Mouse (Mus musculus): Measurements from ENCODE around the gene Obsl1. TPM values are rescaled to one million over a fixed set of nuclear protein-coding genes. Genes with fewer than 3 reads are reported as not detected.

Gene Obsl1
- polyA plus RNA-seq, 1 experiment, result 57.6 TPM

DNA sequence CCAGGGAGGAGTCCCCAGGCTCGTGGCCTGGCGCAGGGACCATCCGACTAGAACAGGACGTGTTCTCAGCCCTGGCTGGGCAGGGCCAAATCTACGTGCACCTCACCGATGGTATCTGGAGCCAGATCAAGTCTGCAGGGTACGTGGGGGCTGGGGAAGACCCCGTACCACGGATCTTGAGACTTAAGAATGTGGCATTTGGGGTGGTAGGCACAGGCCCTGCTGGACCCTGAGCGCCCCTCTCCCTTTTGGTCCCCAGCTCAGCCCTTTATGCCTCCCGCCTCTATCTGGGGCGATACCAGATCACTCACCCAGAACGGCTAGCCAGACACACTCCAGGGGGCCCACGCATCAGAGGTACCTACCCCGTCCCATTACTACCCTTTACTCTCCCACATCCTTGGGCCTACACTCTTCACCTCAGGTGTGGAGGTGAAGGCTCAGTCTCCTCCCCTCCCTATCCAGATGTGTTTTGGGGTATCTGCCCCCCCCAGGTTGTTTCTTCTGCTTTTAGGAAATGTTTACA is 64.7 kb downstream of the Obsl1 start:
- no peak for TF ChIP-seq CTCF (IDR thresholded peaks at IDR 0.05; ENCODE audit: borderline replicate concordance, extremely low read depth, insufficient read depth, insufficient read length)
- no peak for TF ChIP-seq POLR2A (IDR thresholded peaks at IDR 0.05; ENCODE audit: borderline replicate concordance, extremely low read depth, insufficient read depth, insufficient read length, poor library complexity, severe bottlenecking)
- DNase-seq (ENCODE audit: low read depth), result no peak

GRCm38 (mm10) chr1:75440661-75441060 is 65.6 kb downstream of the Obsl1 start:
- TF ChIP-seq CTCF (IDR thresholded peaks at IDR 0.05; ENCODE audit: borderline replicate concordance, extremely low read depth, insufficient read depth, insufficient read length) (no peak), POLR2A (IDR thresholded peaks at IDR 0.05; ENCODE audit: borderline replicate concordance, extremely low read depth, insufficient read depth, insufficient read length, poor library complexity, severe bottlenecking) (no peak)
- no peak for DNase-seq (ENCODE audit: low read depth)

DNA sequence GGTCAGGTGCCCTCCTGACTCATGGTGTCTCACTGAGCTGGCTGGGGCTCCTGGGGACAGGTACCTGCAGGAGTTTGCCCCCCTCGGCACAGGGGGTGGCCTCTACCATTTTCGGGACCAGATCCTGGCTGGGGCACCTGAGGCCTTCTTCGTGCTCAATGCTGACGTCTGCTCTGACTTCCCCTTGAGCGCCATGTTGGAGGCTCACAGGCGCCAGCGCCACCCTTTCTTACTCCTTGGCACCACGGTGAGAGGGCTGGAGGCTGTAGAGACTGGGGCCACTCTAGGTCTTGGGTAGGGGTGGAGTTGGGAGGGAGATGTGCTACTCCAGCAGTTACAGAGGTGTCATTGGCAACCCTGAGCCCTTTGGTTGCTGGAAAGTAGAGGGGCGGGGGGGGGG is 67.5 kb downstream of the Obsl1 start:
- DNase-seq (ENCODE audit: low read depth), result no peak
- no peak for TF ChIP-seq CTCF (IDR thresholded peaks at IDR 0.05; ENCODE audit: borderline replicate concordance, extremely low read depth, insufficient read depth, insufficient read length)
- no peak for TF ChIP-seq POLR2A (IDR thresholded peaks at IDR 0.05; ENCODE audit: borderline replicate concordance, extremely low read depth, insufficient read depth, insufficient read length, poor library complexity, severe bottlenecking)

- peak; percentile 95 for DNase-seq (ENCODE audit: low read depth)
- TF ChIP-seq POLR2A (IDR thresholded peaks at IDR 0.05; ENCODE audit: borderline replicate concordance, extremely low read depth, insufficient read depth, insufficient read length, poor library complexity, severe bottlenecking), result peak; percentile 47; the same call in 1 of the 2 replicates
- no peak for TF ChIP-seq CTCF (IDR thresholded peaks at IDR 0.05; ENCODE audit: borderline replicate concordance, extremely low read depth, insufficient read depth, insufficient read length)
These were observed 70.5 kb downstream of the Obsl1 start, which contains the start of gene Gmppa for GRCm38 (mm10) chr1:75435475-75436328. TSS of gene Gmppa (plus strand) at chr1:75435930.

Other genes starting within 250 kb of the Obsl1 start
- 33.4 and 53.4 TPM in 2 replicates for gene Ptprn, start 241.9 kb downstream of the Obsl1 start, polyA plus RNA-seq (2012; rRNA removed)
- 78.9 and 87.2 TPM in 2 replicates for gene Resp18, start 228.0 kb downstream of the Obsl1 start, polyA plus RNA-seq (2012; rRNA removed)
- 140 and 189 TPM in 2 replicates for gene Dnpep, start 188.5 kb downstream of the Obsl1 start, polyA plus RNA-seq (2012; rRNA removed)
- 1.0 and 1.4 TPM in 2 replicates for gene Des, start 146.1 kb downstream of the Obsl1 start, polyA plus RNA-seq (2012; rRNA removed)
- 49.2 and 56.1 TPM in 2 replicates for gene Speg, start 131.2 kb downstream of the Obsl1 start, polyA plus RNA-seq (2012; rRNA removed)
- gene Gmppa, start 70.5 kb downstream of the Obsl1 start, polyA plus RNA-seq (2012; rRNA removed), result 98.7 and 144 TPM in 2 replicates
- 23.3 and 41.3 TPM in 2 replicates for gene Asic4, start 56.0 kb downstream of the Obsl1 start, polyA plus RNA-seq (2012; rRNA removed)
- gene Chpf, start 27.1 kb downstream of the Obsl1 start, polyA plus RNA-seq (2012; rRNA removed), result 71.7 and 78.3 TPM in 2 replicates
- gene Tmem198, start 26.9 kb downstream of the Obsl1 start, polyA plus RNA-seq (2012; rRNA removed), result 46.9 and 57.2 TPM in 2 replicates
- 63.9 and 70.0 TPM in 2 replicates for gene Inha, start 625 bp upstream of the Obsl1 start, polyA plus RNA-seq (2012; rRNA removed)
- 36.5 and 40.6 TPM in 2 replicates for gene Stk11ip, start 15.1 kb upstream of the Obsl1 start, polyA plus RNA-seq (2012; rRNA removed)
- gene Slc4a3, start 39.8 kb upstream of the Obsl1 start, polyA plus RNA-seq (2012; rRNA removed), result 59.4 and 61.2 TPM in 2 replicates